Mouse (Mus musculus) limb, embryonic 13.5 days (tissue): Measurements from ENCODE around the gene Cep295. TPM values are rescaled to one million over a fixed set of nuclear protein-coding genes. Genes with fewer than 3 reads are reported as not detected.
"Not testable (repeated sequence)": the region's sequence is repeated elsewhere in the genome, so short reads cannot be mapped to it uniquely, and the experiment has no call there.

ENCODE experiments used
- ATAC-seq: fragments of 200-750 bp; cut with Nextera tagmentation; 2 replicates; pipeline ENCODE4 v1.8.0; 2017; ENCODE audit warnings: low read depth, moderate number of reproducible peaks, moderate TSS enrichment; ENCODE audit not compliant: low FRiP score
- H3K27ac ChIP-seq: fragments of 300-500 bp; sonication (generic); 2 replicates; pipeline ENCODE4 v1.5.1; 2015; ENCODE audit warnings: inconsistent platforms, mild to moderate bottlenecking, moderate library complexity
- H3K27me3 ChIP-seq: fragments of 300-500 bp; sonication (generic); 2 replicates; pipeline ENCODE4 v1.6.1; 2015; ENCODE audit warnings: mild to moderate bottlenecking, inconsistent platforms
- H3K36me3 ChIP-seq: fragments of 300-500 bp; sonication (generic); 2 replicates; pipeline ENCODE4 v1.6.1; 2015; ENCODE audit warnings: inconsistent platforms, mild to moderate bottlenecking, moderate library complexity
- H3K4me1 ChIP-seq: fragments of 300-500 bp; sonication (generic); 2 replicates; pipeline ENCODE4 v1.6.1; 2015; ENCODE audit warnings: inconsistent platforms
- H3K4me2 ChIP-seq: fragments of 300-500 bp; sonication (generic); replicated peaks from 2 replicates; pipeline ENCODE4 v1.6.1; 2015; ENCODE audit warnings: inconsistent platforms, mild to moderate bottlenecking, moderate library complexity
- H3K4me3 ChIP-seq: fragments of 300-500 bp; sonication (generic); 2 replicates; pipeline ENCODE4 v1.5.1; 2015; ENCODE audit warnings: moderate library complexity, mild to moderate bottlenecking, inconsistent platforms
- H3K9ac ChIP-seq: fragments of 300-500 bp; sonication (generic); 2 replicates; pipeline ENCODE4 v1.6.1; 2015; ENCODE audit warnings: mild to moderate bottlenecking, inconsistent platforms
- H3K9me3 ChIP-seq: fragments of 300-500 bp; sonication (generic); 2 replicates; pipeline ENCODE4 v1.6.1; 2016; ENCODE audit warnings: inconsistent platforms
- WGBS: fragments of 180-500 bp; shearing (Covaris S2); methylation state at CpG from one replicate; pipeline ENCODE4 v1.1.7; 2015; 5-methylcytosine and 5-hydroxymethylcytosine counted together
- polyA plus RNA-seq: library from polyadenylated mRNA; unstranded; fragments of >200 nt; fragmentation: Nextera tagmentation; extraction: Ambion mirVana; gene quantifications from 2 replicates; pipeline ENCODE4 v1.2.1, GENCODE M21; 2015

Cep295 gene
- polyA plus RNA-seq, 1 experiment from 2014 or later, result 17.6 TPM

- H3K36me3 ChIP-seq, result peaks cover 31% of the 10 kb centered on the region
- H3K4me1 ChIP-seq, result peaks cover 40% of the 10 kb centered on the region
- H3K27me3 ChIP-seq, result no peaks in the 10 kb centered on the region
- peak; percentile 98 for ATAC-seq
- 13% methylated on average over 45 of the region's 45 CpGs for WGBS
- H3K4me3 ChIP-seq, result peak within 1 kb of the TSS; percentile 88
- no peaks in the 10 kb centered on the region for H3K9me3 ChIP-seq
- H3K4me2 ChIP-seq, result peak within 1 kb of the TSS; percentile 88
- peak within 1 kb of the TSS; percentile 95 for H3K27ac ChIP-seq
- peak within 1 kb of the TSS; percentile 98 for H3K9ac ChIP-seq
Observed at GRCm38 (mm10) chr9:15305503-15306397, 51.8 kb downstream of the Cep295 start, which contains the start of gene Taf1d. Gene Taf1d, plus strand, starts transcription at chr9:15306214.

GRCm38 (mm10) chr9:15302881-15303280 is 54.7 kb downstream of the Cep295 start:
- no peak for ATAC-seq
- Histone ChIP-seq H3K4me2 (no peak overlapping the region), H3K4me3 (no peak overlapping the region), H3K9me3 (no peaks in the 10 kb centered on the region), H3K36me3 (peaks cover 6% of the 10 kb centered on the region; the same call in 1 of the 2 replicates), H3K9ac (no peak overlapping the region), H3K4me1 (peaks cover 26% of the 10 kb centered on the region), H3K27me3 (no peaks in the 10 kb centered on the region), H3K27ac (no peak overlapping the region)
- 72% methylated on average over 2 of the region's 2 CpGs for WGBS

GRCm38 (mm10) chr9:15302006-15302405 is 55.6 kb downstream of the Cep295 start:
- not testable (repeated sequence) for H3K4me2 ChIP-seq, H3K4me3 ChIP-seq, H3K36me3 ChIP-seq, ATAC-seq, H3K9me3 ChIP-seq, H3K9ac ChIP-seq, H3K27me3 ChIP-seq, H3K27ac ChIP-seq
- WGBS, result 79% methylated on average over 6 of the region's 6 CpGs
- H3K4me1 ChIP-seq, result peaks cover 17% of the 10 kb centered on the region

- Histone ChIP-seq H3K27ac (peak overlapping the region; percentile 45; the same call in 1 of the 2 replicates), H3K4me1 (peaks cover 13% of the 10 kb centered on the region), H3K9me3 (no peaks in the 10 kb centered on the region), H3K4me2 (no peak overlapping the region; the same call in 1 of the 2 replicates), H3K4me3 (no peak overlapping the region), H3K9ac (no peak overlapping the region), H3K36me3 (peaks cover 9% of the 10 kb centered on the region; the same call in 1 of the 2 replicates), H3K27me3 (no peaks in the 10 kb centered on the region)
- WGBS, result 38% methylated on average over 6 of the region's 6 CpGs
- no peak for ATAC-seq
Observed at GRCm38 (mm10) chr9:15301399-15301798, 56.2 kb downstream of the Cep295 start.

- no peaks in the 10 kb centered on the region for H3K9me3 ChIP-seq
- H3K4me3 ChIP-seq, result no peak overlapping the region
- H3K27ac ChIP-seq, result no peak overlapping the region
- H3K36me3 ChIP-seq, result peaks cover 16% of the 10 kb centered on the region; the same call in 1 of the 2 replicates
- H3K27me3 ChIP-seq, result no peaks in the 10 kb centered on the region
- WGBS, result 80% methylated on average over 5 of the region's 5 CpGs
- H3K4me1 ChIP-seq, result peaks cover 8% of the 10 kb centered on the region; the same call in 1 of the 2 replicates
- H3K9ac ChIP-seq, result no peak overlapping the region
- ATAC-seq, result no peak
- H3K4me2 ChIP-seq, result no peak overlapping the region
Observed at GRCm38 (mm10) chr9:15300056-15300455, 57.5 kb downstream of the Cep295 start.

GRCm38 (mm10) chr9:15298451-15298850 is 59.1 kb downstream of the Cep295 start:
- Histone ChIP-seq H3K27ac (no peak overlapping the region), H3K4me3 (no peak overlapping the region), H3K4me2 (no peak overlapping the region), H3K36me3 (peaks cover 16% of the 10 kb centered on the region; the same call in 1 of the 2 replicates), H3K9ac (no peak overlapping the region), H3K27me3 (no peaks in the 10 kb centered on the region), H3K9me3 (no peaks in the 10 kb centered on the region), H3K4me1 (peaks cover 4% of the 10 kb centered on the region; the same call in 1 of the 2 replicates)
- no peak for ATAC-seq
- 18% methylated on average over 2 of the region's 2 CpGs for WGBS

GRCm38 (mm10) chr9:15297112-15297511 is 60.5 kb downstream of the Cep295 start:
- Histone ChIP-seq H3K9me3 (no peaks in the 10 kb centered on the region), H3K4me3 (no peak overlapping the region), H3K4me2 (no peak overlapping the region), H3K27me3 (no peaks in the 10 kb centered on the region), H3K36me3 (peaks cover 21% of the 10 kb centered on the region), H3K27ac (no peak overlapping the region), H3K4me1 (peaks cover 4% of the 10 kb centered on the region; the same call in 1 of the 2 replicates), H3K9ac (no peak overlapping the region)
- ATAC-seq, result no peak
- 89% methylated on average over 7 of the region's 7 CpGs for WGBS

- WGBS, result 91% methylated on average over 6 of the region's 6 CpGs
- no peak overlapping the region for H3K4me2 ChIP-seq
- H3K27me3 ChIP-seq, result no peaks in the 10 kb centered on the region
- no peak overlapping the region for H3K9ac ChIP-seq
- H3K4me3 ChIP-seq, result no peak overlapping the region
- no peaks in the 10 kb centered on the region for H3K4me1 ChIP-seq
- H3K9me3 ChIP-seq, result no peaks in the 10 kb centered on the region
- H3K27ac ChIP-seq, result no peak overlapping the region
- no peak for ATAC-seq
- H3K36me3 ChIP-seq, result peaks cover 30% of the 10 kb centered on the region
Observed at GRCm38 (mm10) chr9:15289251-15289650, 68.3 kb downstream of the Cep295 start.

- H3K27ac ChIP-seq, result no peak overlapping the region
- H3K36me3 ChIP-seq, result peaks cover 30% of the 10 kb centered on the region
- 85% methylated on average over 3 of the region's 3 CpGs for WGBS
- no peak overlapping the region for H3K9ac ChIP-seq
- ATAC-seq, result no peak
- no peak overlapping the region for H3K4me3 ChIP-seq
- H3K4me1 ChIP-seq, result no peaks in the 10 kb centered on the region
- no peaks in the 10 kb centered on the region for H3K27me3 ChIP-seq
- H3K9me3 ChIP-seq, result no peaks in the 10 kb centered on the region
- H3K4me2 ChIP-seq, result no peak overlapping the region
Observed at GRCm38 (mm10) chr9:15288402-15288801, 69.2 kb downstream of the Cep295 start.

- H3K27ac ChIP-seq, result no peak overlapping the region
- H3K4me2 ChIP-seq, result no peak overlapping the region
- H3K9me3 ChIP-seq, result no peaks in the 10 kb centered on the region
- H3K36me3 ChIP-seq, result peaks cover 30% of the 10 kb centered on the region
- WGBS, result 53% methylated on average over 6 of the region's 6 CpGs
- H3K9ac ChIP-seq, result no peak overlapping the region
- no peaks in the 10 kb centered on the region for H3K4me1 ChIP-seq
- no peak for ATAC-seq
- H3K4me3 ChIP-seq, result no peak overlapping the region
- H3K27me3 ChIP-seq, result no peaks in the 10 kb centered on the region
Observed at GRCm38 (mm10) chr9:15287846-15288245, 69.7 kb downstream of the Cep295 start.

- H3K27ac ChIP-seq, result no peak overlapping the region
- no peak overlapping the region for H3K4me2 ChIP-seq
- ATAC-seq, result no peak
- H3K27me3 ChIP-seq, result no peaks in the 10 kb centered on the region
- peaks cover 8% of the 10 kb centered on the region for H3K4me1 ChIP-seq
- no peak overlapping the region for H3K4me3 ChIP-seq
- H3K9ac ChIP-seq, result no peak overlapping the region
- no peaks in the 10 kb centered on the region for H3K9me3 ChIP-seq
- WGBS, result 68% methylated on average over 3 of the region's 3 CpGs
- peaks cover 21% of the 10 kb centered on the region for H3K36me3 ChIP-seq
Observed at GRCm38 (mm10) chr9:15285443-15285842, 72.1 kb downstream of the Cep295 start.

- peaks cover 18% of the 10 kb centered on the region for H3K36me3 ChIP-seq
- WGBS, result 55% methylated on average over 5 of the region's 5 CpGs
- peaks cover 24% of the 10 kb centered on the region for H3K4me1 ChIP-seq
- peak overlapping the region; percentile 98 for H3K4me3 ChIP-seq
- H3K9me3 ChIP-seq, result no peaks in the 10 kb centered on the region
- H3K4me2 ChIP-seq, result peak overlapping the region; percentile 82
- H3K27me3 ChIP-seq, result no peaks in the 10 kb centered on the region
- H3K27ac ChIP-seq, result no peak overlapping the region
- H3K9ac ChIP-seq, result peak overlapping the region; percentile 97
- ATAC-seq, result no peak
Observed at GRCm38 (mm10) chr9:15280491-15280879, 77.1 kb downstream of the Cep295 start.
